Mouse (Mus musculus): ENCODE results near the gene Card9. TPM values are rescaled to one million over a fixed set of nuclear protein-coding genes. Genes with fewer than 3 reads are reported as not detected.
"Not testable (repeated sequence)": the region's sequence is repeated elsewhere in the genome, so short reads cannot be mapped to it uniquely, and the experiment has no call there.

Card9 gene
- polyA plus RNA-seq, 1 experiment from 2014 or later: 1.9 TPM

DNA sequence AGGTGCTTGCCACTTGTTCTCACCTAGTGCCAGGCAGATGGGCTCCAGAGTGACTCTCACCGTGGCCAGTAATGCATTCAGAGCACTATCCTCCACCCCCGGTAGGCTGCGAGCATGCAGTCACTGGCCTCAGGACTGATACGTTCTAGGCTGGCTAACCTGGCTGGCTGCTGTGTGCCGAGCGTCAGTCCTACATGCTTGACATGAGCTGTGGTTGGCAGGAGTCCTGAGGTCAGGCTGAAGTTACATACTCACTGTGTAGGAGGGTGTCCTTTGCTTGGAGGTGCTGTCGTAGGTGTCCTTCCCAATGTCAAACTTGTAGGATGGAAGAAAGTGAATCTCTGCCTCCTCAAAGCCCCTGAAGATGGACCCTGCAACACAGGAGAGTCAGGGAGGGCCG lies 38.3 kb upstream of the Card9 start:
- no peaks in the 10 kb centered on the region for H3K9me3 ChIP-seq (ENCODE audit: control insufficient read depth, low read length)
- H3K36me3 ChIP-seq (ENCODE audit: control insufficient read depth, insufficient read depth, low read length): peaks cover 59% of the 10 kb centered on the region
- no peaks in the 10 kb centered on the region for H3K27me3 ChIP-seq (replicated peaks; ENCODE audit: control insufficient read depth, insufficient read depth, low read length)
- no peak for ATAC-seq
- 92% methylated on average over 8 of the region's 8 CpGs for WGBS
- H3K4me2 ChIP-seq (ENCODE audit: low read length): no peak overlapping the region
- H3K4me1 ChIP-seq (ENCODE audit: control insufficient read depth, insufficient read depth, low read depth, low read length): no peaks in the 10 kb centered on the region
- H3K4me3 ChIP-seq (ENCODE audit: low read length): no peak overlapping the region
- no peak overlapping the region for H3K27ac ChIP-seq (ENCODE audit: low read depth, low read length)
- no peak overlapping the region for H3K9ac ChIP-seq (ENCODE audit: low read depth, low read length)

DNA sequence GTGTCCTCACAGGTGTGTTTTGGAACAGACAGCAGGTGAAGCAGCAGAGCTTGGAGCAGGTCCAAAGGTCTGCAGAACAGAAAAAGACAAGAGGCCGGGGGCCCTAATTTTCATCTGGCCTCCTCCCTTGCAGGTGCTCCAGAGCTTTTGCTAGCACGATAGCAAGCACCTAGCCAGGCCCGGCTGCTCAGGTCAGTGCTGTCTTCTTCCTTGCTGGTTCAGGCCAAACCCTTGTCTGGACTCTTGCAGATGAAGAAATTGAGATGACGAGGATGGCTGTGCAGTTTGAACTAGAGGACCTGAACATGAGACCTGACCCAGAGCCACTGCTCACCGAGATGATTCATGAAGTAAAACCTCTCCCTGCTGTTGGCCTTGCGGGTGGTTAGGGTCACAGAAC lies 30.9 kb upstream of the Card9 start:
- Histone ChIP-seq H3K4me3 (ENCODE audit: low read length) (no peak overlapping the region), H3K36me3 (ENCODE audit: control insufficient read depth, insufficient read depth, low read length) (peaks cover 64% of the 10 kb centered on the region), H3K9me3 (ENCODE audit: control insufficient read depth, low read length) (no peaks in the 10 kb centered on the region), H3K4me1 (ENCODE audit: control insufficient read depth, insufficient read depth, low read depth, low read length) (peaks cover 22% of the 10 kb centered on the region), H3K27me3 (replicated peaks; ENCODE audit: control insufficient read depth, insufficient read depth, low read length) (no peaks in the 10 kb centered on the region), H3K27ac (ENCODE audit: low read depth, low read length) (no peak overlapping the region), H3K4me2 (ENCODE audit: low read length) (no peak overlapping the region), H3K9ac (ENCODE audit: low read depth, low read length) (no peak overlapping the region)
- no peak for ATAC-seq
- 91% methylated on average over 6 of the region's 6 CpGs for WGBS

DNA sequence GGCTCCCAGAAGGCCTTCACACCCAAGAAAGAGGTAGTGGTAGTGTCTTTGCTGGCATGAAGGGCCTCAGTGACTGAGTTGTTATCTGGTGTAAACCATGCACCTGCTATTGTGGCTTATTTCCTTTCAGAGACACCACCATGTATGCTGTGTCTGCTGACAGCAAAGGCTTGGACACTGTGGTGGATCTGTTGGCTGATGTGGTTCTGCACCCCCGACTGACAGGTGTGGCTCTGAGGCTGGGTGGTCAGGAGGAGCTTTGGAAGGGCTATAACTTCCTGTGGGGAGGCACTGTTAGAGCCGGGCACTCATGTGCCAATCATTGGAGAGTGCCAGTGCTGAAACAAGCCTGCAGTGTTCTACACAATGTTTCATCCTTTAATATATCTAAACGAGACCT lies 30.2 kb upstream of the Card9 start:
- H3K27ac ChIP-seq (ENCODE audit: low read depth, low read length): no peak overlapping the region
- no peak overlapping the region for H3K9ac ChIP-seq (ENCODE audit: low read depth, low read length)
- peaks cover 64% of the 10 kb centered on the region for H3K36me3 ChIP-seq (ENCODE audit: control insufficient read depth, insufficient read depth, low read length)
- no peaks in the 10 kb centered on the region for H3K27me3 ChIP-seq (replicated peaks; ENCODE audit: control insufficient read depth, insufficient read depth, low read length)
- ATAC-seq: no peak
- H3K4me3 ChIP-seq (ENCODE audit: low read length): no peak overlapping the region
- no peaks in the 10 kb centered on the region for H3K9me3 ChIP-seq (ENCODE audit: control insufficient read depth, low read length)
- 85% methylated on average over 3 of the region's 3 CpGs for WGBS
- H3K4me1 ChIP-seq (ENCODE audit: control insufficient read depth, insufficient read depth, low read depth, low read length): peaks cover 22% of the 10 kb centered on the region
- H3K4me2 ChIP-seq (ENCODE audit: low read length): no peak overlapping the region

DNA sequence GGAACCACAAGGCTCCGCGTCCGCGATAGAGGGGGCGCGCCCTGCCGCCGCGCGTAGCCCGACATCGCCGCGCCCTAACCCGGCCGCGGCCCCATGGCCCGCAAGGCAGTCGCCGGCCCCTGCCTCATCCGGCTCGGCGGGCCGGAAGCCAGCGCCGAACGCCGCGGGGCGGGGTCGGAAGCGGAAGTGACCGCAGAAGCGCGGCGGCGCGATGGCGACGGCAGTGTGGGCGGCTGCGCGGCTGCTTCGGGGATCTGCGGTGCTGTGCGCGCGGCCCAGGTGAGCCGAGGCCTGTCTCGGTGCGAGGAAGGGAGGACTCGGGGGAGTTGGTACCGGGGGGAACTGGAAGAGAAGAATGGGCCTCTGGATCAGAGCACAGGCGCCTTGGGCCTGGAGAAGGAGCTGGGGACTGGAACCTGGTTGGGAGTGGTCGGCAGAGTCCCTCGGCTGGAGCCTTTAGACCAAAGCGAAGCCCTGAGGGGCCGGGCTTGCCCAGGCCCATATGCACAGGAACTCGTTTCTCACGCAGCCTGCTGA lies 28.5 kb upstream of the Card9 start, which contains the start of the genes Entr1 and Pmpca:
Entr1 (minus strand) TSS at position 163 of the 537 bp plus-strand sequence.
Pmpca (plus strand) TSS at position 186 of the 537 bp plus-strand sequence.
- peak; percentile 94 for ATAC-seq
- H3K9me3 ChIP-seq (ENCODE audit: control insufficient read depth, low read length): no peaks in the 10 kb centered on the region
- under 1% methylated on average over 60 of the region's 60 CpGs for WGBS
- peak within 1 kb of the TSS; percentile 95 for H3K4me3 ChIP-seq (ENCODE audit: low read length)
- H3K36me3 ChIP-seq (ENCODE audit: control insufficient read depth, insufficient read depth, low read length): peaks cover 63% of the 10 kb centered on the region
- peak within 1 kb of the TSS; percentile 97 for H3K4me2 ChIP-seq (ENCODE audit: low read length)
- peak within 1 kb of the TSS; percentile 81 for H3K27ac ChIP-seq (ENCODE audit: low read depth, low read length)
- H3K4me1 ChIP-seq (ENCODE audit: control insufficient read depth, insufficient read depth, low read depth, low read length): peaks cover 22% of the 10 kb centered on the region
- H3K9ac ChIP-seq (ENCODE audit: low read depth, low read length): peak within 1 kb of the TSS; percentile 96
- no peaks in the 10 kb centered on the region for H3K27me3 ChIP-seq (replicated peaks; ENCODE audit: control insufficient read depth, insufficient read depth, low read length)

DNA sequence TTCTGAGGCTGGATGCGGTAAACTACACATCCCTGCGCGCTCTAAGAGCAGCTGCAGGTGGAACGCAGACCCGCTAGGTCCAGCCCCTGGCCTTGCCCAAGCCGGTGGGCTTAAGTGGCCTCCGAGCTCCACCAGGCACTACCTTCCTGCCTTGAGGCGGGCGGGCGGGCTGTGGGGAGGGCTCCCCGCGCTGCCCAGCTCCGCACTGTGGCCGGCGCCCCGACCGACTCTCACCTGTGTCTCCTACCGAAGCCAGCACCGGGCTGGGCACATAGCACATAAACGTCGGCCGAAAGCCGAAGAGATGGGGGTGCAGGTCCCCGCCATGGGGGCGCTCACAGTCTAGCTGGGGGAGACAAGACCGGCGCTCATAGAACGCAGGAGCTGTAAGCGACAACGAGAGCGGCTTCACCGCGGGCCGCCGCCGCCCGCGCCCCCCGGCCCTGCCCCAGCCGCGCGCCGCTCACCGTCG lies 28.0 kb upstream of the Card9 start:
- Histone ChIP-seq H3K27me3 (replicated peaks; ENCODE audit: control insufficient read depth, insufficient read depth, low read length) (no peaks in the 10 kb centered on the region), H3K4me2 (ENCODE audit: low read length) (peak overlapping the region; percentile 97), H3K36me3 (ENCODE audit: control insufficient read depth, insufficient read depth, low read length) (peaks cover 62% of the 10 kb centered on the region), H3K27ac (ENCODE audit: low read depth, low read length) (peak overlapping the region; percentile 81), H3K4me1 (ENCODE audit: control insufficient read depth, insufficient read depth, low read depth, low read length) (peaks cover 22% of the 10 kb centered on the region), H3K4me3 (ENCODE audit: low read length) (peak overlapping the region; percentile 95), H3K9me3 (ENCODE audit: control insufficient read depth, low read length) (no peaks in the 10 kb centered on the region), H3K9ac (ENCODE audit: low read depth, low read length) (peak overlapping the region; percentile 96)
- ATAC-seq: peak; percentile 64
- WGBS: under 1% methylated on average over 37 of the region's 45 CpGs

DNA sequence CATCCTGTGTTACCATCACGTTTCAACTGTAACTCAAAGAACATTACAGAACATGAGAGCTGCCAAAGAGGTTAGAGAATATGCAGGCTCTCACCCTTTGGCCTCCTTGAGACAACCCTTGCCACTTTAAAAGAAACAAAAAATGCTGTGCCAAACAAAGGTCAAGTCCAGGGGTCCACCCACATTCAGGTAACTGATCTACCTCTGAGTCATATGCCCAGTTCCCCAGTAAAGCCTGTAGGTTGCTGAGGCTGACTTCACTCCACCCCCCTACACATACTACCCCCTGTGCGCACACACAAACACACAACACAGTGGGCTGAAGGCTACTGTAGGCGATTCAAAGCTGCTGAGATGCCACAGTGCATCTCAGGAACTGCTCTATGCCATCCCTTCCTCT lies 27.0 kb upstream of the Card9 start:
- Histone ChIP-seq H3K4me3 (ENCODE audit: low read length) (no peak overlapping the region), H3K9ac (ENCODE audit: low read depth, low read length) (no peak overlapping the region), H3K27me3 (replicated peaks; ENCODE audit: control insufficient read depth, insufficient read depth, low read length) (no peaks in the 10 kb centered on the region), H3K9me3 (ENCODE audit: control insufficient read depth, low read length) (no peaks in the 10 kb centered on the region), H3K27ac (ENCODE audit: low read depth, low read length) (no peak overlapping the region), H3K4me2 (ENCODE audit: low read length) (peak overlapping the region; percentile 97), H3K36me3 (ENCODE audit: control insufficient read depth, insufficient read depth, low read length) (peaks cover 58% of the 10 kb centered on the region), H3K4me1 (ENCODE audit: control insufficient read depth, insufficient read depth, low read depth, low read length) (peaks cover 22% of the 10 kb centered on the region)
- 92% methylated on average over 3 of the region's 3 CpGs for WGBS
- ATAC-seq: no peak

DNA sequence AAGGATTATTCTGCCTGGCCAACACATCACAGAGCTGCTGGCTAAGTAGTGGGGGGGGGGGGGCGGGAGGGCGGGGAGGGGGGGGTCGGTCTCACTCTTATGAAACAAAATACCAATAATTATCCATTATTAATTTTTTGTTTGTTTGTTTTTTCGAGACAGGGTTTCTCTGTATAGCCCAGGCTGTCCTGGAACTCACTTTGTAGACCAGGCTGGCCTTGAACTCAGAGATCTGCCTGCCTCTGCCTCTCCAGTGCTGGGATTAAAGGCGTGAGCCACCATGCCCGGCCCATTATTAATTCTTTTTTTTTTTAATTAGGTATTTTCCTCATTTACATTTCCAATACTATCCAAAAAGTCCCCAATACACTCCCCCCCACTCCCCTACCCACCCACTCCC lies 20.2 kb upstream of the Card9 start:
- H3K36me3 ChIP-seq (ENCODE audit: control insufficient read depth, insufficient read depth, low read length): peaks cover 40% of the 10 kb centered on the region
- H3K4me3 ChIP-seq (ENCODE audit: low read length): peak overlapping the region; percentile 84
- ATAC-seq; H3K27me3 ChIP-seq (replicated peaks; ENCODE audit: control insufficient read depth, insufficient read depth, low read length); H3K9me3 ChIP-seq (ENCODE audit: control insufficient read depth, low read length); H3K4me1 ChIP-seq (ENCODE audit: control insufficient read depth, insufficient read depth, low read depth, low read length): not testable (repeated sequence)
- 36% methylated on average over 6 of the region's 6 CpGs for WGBS
- H3K9ac ChIP-seq (ENCODE audit: low read depth, low read length): peak overlapping the region; percentile 83
- peak overlapping the region; percentile 78 for H3K4me2 ChIP-seq (ENCODE audit: low read length)
- 0 out of 2 replicates have a peak overlapping the region, but pooled peaks have one; percentile 52 for H3K27ac ChIP-seq (ENCODE audit: low read depth, low read length)

DNA sequence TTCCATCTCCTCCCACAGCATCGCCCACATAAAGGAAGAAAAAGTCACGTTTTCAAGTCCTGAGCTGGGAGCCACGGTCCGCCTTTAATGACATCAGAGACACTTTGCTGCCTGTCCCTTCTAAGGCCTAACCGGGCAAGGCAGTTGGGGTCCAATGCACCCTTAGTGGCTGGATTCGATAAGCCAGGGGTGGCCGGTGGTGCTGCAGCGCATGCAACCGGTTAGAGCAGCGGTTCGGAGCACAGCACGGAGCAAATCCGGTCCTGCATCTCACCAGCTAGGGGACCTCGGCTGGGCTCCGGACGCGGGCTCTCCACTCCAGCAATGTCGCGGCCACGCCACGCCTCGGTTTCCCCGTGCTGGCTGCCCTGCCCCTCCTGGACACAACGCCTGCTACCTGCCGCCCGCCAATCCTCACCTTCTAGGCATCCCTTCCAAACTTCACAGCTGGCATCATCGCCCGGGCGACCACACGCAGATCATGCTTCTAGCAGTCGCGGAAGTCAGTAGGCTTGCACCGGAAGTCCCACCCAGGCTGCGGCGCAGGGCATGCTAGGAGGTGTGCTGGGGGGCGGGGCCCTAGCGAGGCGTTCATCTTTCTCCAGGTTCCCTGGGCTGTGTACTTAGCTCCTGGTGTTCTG lies 19.5 kb upstream of the Card9 start, which contains the start of gene Snapc4:
Snapc4 (minus strand) TSS at position 523 of the 641 bp plus-strand sequence.
- H3K9ac ChIP-seq (ENCODE audit: low read depth, low read length): peak within 1 kb of the TSS; percentile 83
- WGBS: 1% methylated on average over 32 of the region's 38 CpGs
- no peaks in the 10 kb centered on the region for H3K27me3 ChIP-seq (replicated peaks; ENCODE audit: control insufficient read depth, insufficient read depth, low read length)
- H3K27ac ChIP-seq (ENCODE audit: low read depth, low read length): peak within 1 kb of the TSS; percentile 60
- H3K4me2 ChIP-seq (ENCODE audit: low read length): peak within 1 kb of the TSS; percentile 78
- H3K36me3 ChIP-seq (ENCODE audit: control insufficient read depth, insufficient read depth, low read length): peaks cover 38% of the 10 kb centered on the region
- ATAC-seq: peak; percentile 98
- H3K9me3 ChIP-seq (ENCODE audit: control insufficient read depth, low read length): no peaks in the 10 kb centered on the region
- peaks cover 7% of the 10 kb centered on the region for H3K4me1 ChIP-seq (ENCODE audit: control insufficient read depth, insufficient read depth, low read depth, low read length)
- peak within 1 kb of the TSS; percentile 84 for H3K4me3 ChIP-seq (ENCODE audit: low read length)

DNA sequence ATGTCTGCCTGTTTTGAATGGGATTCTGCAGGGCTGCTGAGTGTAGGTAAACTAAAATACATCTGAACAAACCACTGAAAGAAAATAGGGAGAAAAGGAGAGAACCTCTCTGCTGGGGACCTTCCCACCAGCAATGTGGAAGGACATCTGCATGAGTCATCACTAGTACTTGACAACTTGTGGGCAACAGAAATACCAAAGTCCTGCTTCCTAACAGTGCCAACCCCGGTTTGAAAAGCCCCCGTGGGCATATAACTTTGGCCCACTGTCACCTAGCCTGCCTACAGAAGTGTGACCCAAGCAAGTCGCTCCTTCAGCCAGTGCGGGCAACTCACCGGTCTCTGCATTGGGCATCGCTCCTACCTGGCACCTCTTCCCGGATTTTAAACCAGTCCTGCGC lies 11.7 kb upstream of the Card9 start:
- Histone ChIP-seq H3K4me1 (ENCODE audit: control insufficient read depth, insufficient read depth, low read depth, low read length) (no peaks in the 10 kb centered on the region), H3K27ac (ENCODE audit: low read depth, low read length) (no peak overlapping the region), H3K4me3 (ENCODE audit: low read length) (no peak overlapping the region), H3K36me3 (ENCODE audit: control insufficient read depth, insufficient read depth, low read length) (peaks cover 69% of the 10 kb centered on the region), H3K27me3 (replicated peaks; ENCODE audit: control insufficient read depth, insufficient read depth, low read length) (no peaks in the 10 kb centered on the region), H3K9me3 (ENCODE audit: control insufficient read depth, low read length) (no peaks in the 10 kb centered on the region), H3K4me2 (ENCODE audit: low read length) (no peak overlapping the region), H3K9ac (ENCODE audit: low read depth, low read length) (no peak overlapping the region)
- no peak for ATAC-seq
- WGBS: 97% methylated on average over 8 of the region's 8 CpGs
